Mouse (Mus musculus) cortical plate, adult 2 months (tissue): ENCODE data around the gene Ctso.

ENCODE experiments used
- CTCF ChIP-seq: fragments of 200-500 bp; IDR thresholded peaks from 2 replicates; pipeline ENCODE4 v1.5.1; 2011; ENCODE audit warnings: mild to moderate bottlenecking, control low read depth, low read length; ENCODE audit not compliant: insufficient read depth; ENCODE audit errors: extremely low read depth
- POLR2A ChIP-seq: fragments of 200-500 bp; IDR thresholded peaks from 2 replicates; pipeline ENCODE4 v1.6.1; 2011; ENCODE audit warnings: mild to moderate bottlenecking, low read length, control low read depth; ENCODE audit not compliant: insufficient read depth; ENCODE audit errors: extremely low read depth

DNA sequence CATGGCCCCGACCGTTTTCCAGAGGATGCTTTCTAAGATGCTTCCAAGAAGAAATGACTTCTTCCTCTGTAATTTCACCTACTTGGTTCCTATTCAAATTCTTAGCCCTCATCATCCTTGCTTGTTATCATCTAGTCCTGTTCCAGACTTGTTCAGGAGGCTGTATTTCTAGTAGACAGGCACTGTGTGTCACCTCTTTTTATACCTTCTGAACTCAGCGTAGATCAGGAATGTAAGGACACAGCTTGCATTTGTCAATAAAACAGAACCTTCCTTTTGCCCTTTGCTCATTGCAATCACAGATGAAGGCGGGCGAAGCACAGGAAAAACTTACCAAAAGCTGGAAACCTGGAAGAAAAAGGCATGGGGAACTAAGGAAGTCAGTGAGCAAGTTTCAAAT, 49.6 kb downstream of the Ctso start, which contains the start of gene Asic5:
- TF ChIP-seq POLR2A (no peak), CTCF (no peak)
